Mouse (Mus musculus): ENCODE data around the gene Gfod1. TPM values are rescaled to one million over a fixed set of nuclear protein-coding genes. Genes with fewer than 3 reads are reported as not detected.

The Gfod1 gene
- polyA plus RNA-seq, 2 experiments, result 1.6 to 2.8 TPM

DNA sequence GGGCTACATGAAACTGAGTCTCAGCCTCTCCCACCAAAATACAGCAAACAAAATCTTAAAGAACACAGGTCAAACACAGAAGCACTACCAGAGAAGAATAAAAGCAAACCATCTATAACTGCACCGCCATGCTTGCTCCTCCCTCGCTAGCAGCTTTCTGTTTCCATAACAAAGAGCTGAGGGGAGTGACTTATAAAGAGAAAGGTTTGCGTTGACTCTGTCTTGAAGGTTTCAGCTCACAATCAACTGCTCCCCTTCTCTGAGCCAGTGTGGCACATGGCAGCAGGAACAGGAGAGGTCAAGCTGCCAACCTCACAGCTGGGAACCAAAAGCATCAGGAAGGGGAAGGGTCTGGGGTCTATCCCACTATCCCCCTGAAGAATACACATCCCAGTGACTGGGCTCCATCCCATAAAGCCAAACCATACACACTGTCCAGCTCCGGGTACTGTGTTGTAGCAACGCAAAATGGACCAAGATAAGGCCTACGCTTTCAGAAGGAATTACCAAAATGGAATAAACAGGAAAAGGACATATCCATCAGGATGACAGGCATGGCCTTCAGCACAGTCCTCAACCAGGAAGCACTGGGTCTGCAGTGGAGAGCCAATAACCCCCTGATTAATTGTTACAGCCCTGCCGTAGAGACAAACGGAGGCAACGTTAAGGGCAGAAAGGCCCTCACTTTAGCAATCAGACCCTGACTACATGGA lies 87.8 kb downstream of the Gfod1 start:
- Histone ChIP-seq H3K4me1 (ENCODE audit: control insufficient read depth, insufficient read depth, low read length) (peaks cover 24% of the 10 kb centered on the region), H3K27ac (replicated peaks; ENCODE audit: low read depth, low read length) (no peak overlapping the region), H3K4me3 (replicated peaks; ENCODE audit: low read length) (no peak overlapping the region), H3K9ac (ENCODE audit: low read depth, low read length, severe bottlenecking) (no peak overlapping the region), H3K4me2 (replicated peaks; ENCODE audit: low read depth, low read length, severe bottlenecking) (no peak overlapping the region), H3K36me3 (ENCODE audit: control insufficient read depth, insufficient read depth, low read length) (no peaks in the 10 kb centered on the region), H3K9me3 (ENCODE audit: control insufficient read depth, low read length) (no peaks in the 10 kb centered on the region), H3K27me3 (ENCODE audit: control insufficient read depth, insufficient read depth, low read length) (no peaks in the 10 kb centered on the region)
- 78% methylated on average over 9 of the region's 9 CpGs for WGBS
- no peak for ATAC-seq (ENCODE audit: low FRiP score, low read depth)
- TF ChIP-seq POLR2A (IDR thresholded peaks at IDR 0.05; ENCODE audit: borderline replicate concordance, extremely low read depth, insufficient read depth, insufficient read length), result no peak
- no peak for DNase-seq (ENCODE audit: low spot score)

DNA sequence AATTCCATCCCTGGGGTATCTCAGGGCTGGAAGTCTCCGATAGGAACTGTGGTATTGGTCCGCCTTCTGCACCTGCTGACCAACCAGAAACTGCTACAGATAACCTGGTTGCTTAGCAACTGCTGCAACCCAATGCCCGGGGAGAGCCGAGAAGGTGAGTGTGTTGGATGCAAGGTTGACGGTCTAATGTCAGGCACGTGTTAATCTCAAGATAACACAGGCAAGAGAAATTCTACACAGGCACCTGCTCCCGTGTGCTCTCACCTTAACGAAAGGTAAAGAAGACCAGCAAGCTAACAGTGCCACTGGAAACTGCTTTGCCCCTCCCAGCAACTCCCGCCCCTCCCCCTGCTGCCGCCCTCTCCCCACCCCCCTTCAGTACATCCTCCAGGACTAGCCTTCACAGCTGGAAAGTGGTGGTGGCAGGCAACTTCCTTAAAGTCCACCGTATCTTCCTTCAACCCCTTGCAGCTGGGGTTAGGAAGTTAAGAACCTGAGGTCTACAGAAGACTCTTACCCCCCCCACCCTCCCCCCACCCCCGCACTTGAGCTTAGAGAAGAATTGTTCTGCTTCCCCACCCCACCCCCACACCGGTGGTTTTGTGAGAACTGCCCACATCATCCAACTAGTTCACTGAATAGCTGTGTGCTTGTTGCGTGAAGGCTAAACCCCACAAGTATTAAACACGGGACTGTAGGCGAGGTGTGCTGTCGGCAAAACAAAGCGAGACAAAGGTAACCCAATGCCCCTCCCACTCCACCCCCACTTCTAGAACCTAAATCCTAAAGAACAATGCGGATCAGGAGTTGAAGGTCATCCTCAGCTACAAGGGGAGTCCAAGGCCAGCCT lies 88.6 kb downstream of the Gfod1 start:
- no peak for ATAC-seq (ENCODE audit: low FRiP score, low read depth)
- Histone ChIP-seq H3K9me3 (ENCODE audit: control insufficient read depth, low read length) (no peaks in the 10 kb centered on the region), H3K27ac (replicated peaks; ENCODE audit: low read depth, low read length) (no peak overlapping the region), H3K4me2 (replicated peaks; ENCODE audit: low read depth, low read length, severe bottlenecking) (no peak overlapping the region), H3K4me3 (replicated peaks; ENCODE audit: low read length) (no peak overlapping the region), H3K36me3 (ENCODE audit: control insufficient read depth, insufficient read depth, low read length) (no peaks in the 10 kb centered on the region), H3K27me3 (ENCODE audit: control insufficient read depth, insufficient read depth, low read length) (no peaks in the 10 kb centered on the region), H3K9ac (ENCODE audit: low read depth, low read length, severe bottlenecking) (no peak overlapping the region), H3K4me1 (ENCODE audit: control insufficient read depth, insufficient read depth, low read length) (peaks cover 19% of the 10 kb centered on the region)
- no peak for TF ChIP-seq POLR2A (IDR thresholded peaks at IDR 0.05; ENCODE audit: borderline replicate concordance, extremely low read depth, insufficient read depth, insufficient read length)
- WGBS, result 22% methylated on average over 19 of the region's 19 CpGs
- DNase-seq (ENCODE audit: low spot score), result no peak

DNA sequence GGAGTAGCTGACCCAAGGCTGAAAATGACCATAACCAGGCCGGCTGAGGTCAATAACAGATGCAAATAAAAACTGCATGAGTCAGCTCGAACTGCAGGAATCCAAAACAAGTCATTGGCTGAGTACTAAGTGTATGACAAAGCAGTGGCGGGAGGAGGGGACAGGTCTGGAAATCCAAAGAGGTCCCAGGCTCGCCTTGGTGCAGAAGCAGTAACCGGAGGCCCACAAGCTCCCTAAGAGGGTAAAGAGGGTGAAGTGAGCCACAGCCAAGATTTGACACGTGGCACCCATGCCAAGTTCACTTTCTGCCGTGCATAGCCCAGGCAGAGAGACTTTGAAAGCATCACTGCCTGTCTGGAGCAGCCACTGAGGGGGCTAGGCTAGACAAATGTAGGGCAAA lies 91.6 kb downstream of the Gfod1 start:
- Histone ChIP-seq H3K27ac (replicated peaks; ENCODE audit: low read depth, low read length) (no peak overlapping the region), H3K4me3 (replicated peaks; ENCODE audit: low read length) (no peak overlapping the region), H3K36me3 (ENCODE audit: control insufficient read depth, insufficient read depth, low read length) (no peaks in the 10 kb centered on the region), H3K9me3 (ENCODE audit: control insufficient read depth, low read length) (no peaks in the 10 kb centered on the region), H3K4me1 (ENCODE audit: control insufficient read depth, insufficient read depth, low read length) (peaks cover 12% of the 10 kb centered on the region), H3K9ac (ENCODE audit: low read depth, low read length, severe bottlenecking) (no peak overlapping the region), H3K4me2 (replicated peaks; ENCODE audit: low read depth, low read length, severe bottlenecking) (no peak overlapping the region), H3K27me3 (ENCODE audit: control insufficient read depth, insufficient read depth, low read length) (no peaks in the 10 kb centered on the region)
- ATAC-seq (ENCODE audit: low FRiP score, low read depth) (no peak), DNase-seq (ENCODE audit: low spot score) (no peak)
- 38% methylated on average over 7 of the region's 7 CpGs for WGBS
- TF ChIP-seq POLR2A (IDR thresholded peaks at IDR 0.05; ENCODE audit: borderline replicate concordance, extremely low read depth, insufficient read depth, insufficient read length), result no peak

GRCm38 (mm10) chr13:43210956-43211355 lies 93.0 kb downstream of the Gfod1 start:
- peaks cover 12% of the 10 kb centered on the region for H3K4me1 ChIP-seq (ENCODE audit: control insufficient read depth, insufficient read depth, low read length)
- no peaks in the 10 kb centered on the region for H3K27me3 ChIP-seq (ENCODE audit: control insufficient read depth, insufficient read depth, low read length)
- no peak for TF ChIP-seq POLR2A (IDR thresholded peaks at IDR 0.05; ENCODE audit: borderline replicate concordance, extremely low read depth, insufficient read depth, insufficient read length)
- no peak overlapping the region for H3K4me3 ChIP-seq (replicated peaks; ENCODE audit: low read length)
- H3K9me3 ChIP-seq (ENCODE audit: control insufficient read depth, low read length), result no peaks in the 10 kb centered on the region
- H3K36me3 ChIP-seq (ENCODE audit: control insufficient read depth, insufficient read depth, low read length), result no peaks in the 10 kb centered on the region
- H3K27ac ChIP-seq (replicated peaks; ENCODE audit: low read depth, low read length), result no peak overlapping the region
- no peak overlapping the region for H3K4me2 ChIP-seq (replicated peaks; ENCODE audit: low read depth, low read length, severe bottlenecking)
- no peak for DNase-seq (ENCODE audit: low spot score)
- ATAC-seq (ENCODE audit: low FRiP score, low read depth), result no peak
- H3K9ac ChIP-seq (ENCODE audit: low read depth, low read length, severe bottlenecking), result no peak overlapping the region
- whole genome bisulfite sequencing, result 81% methylated on average over 5 of the region's 5 CpGs

GRCm38 (mm10) chr13:43209560-43209959 lies 94.4 kb downstream of the Gfod1 start:
- 81% methylated on average over 5 of the region's 5 CpGs for WGBS
- Histone ChIP-seq H3K4me3 (replicated peaks; ENCODE audit: low read length) (no peak overlapping the region), H3K27ac (replicated peaks; ENCODE audit: low read depth, low read length) (no peak overlapping the region), H3K9me3 (ENCODE audit: control insufficient read depth, low read length) (no peaks in the 10 kb centered on the region), H3K27me3 (ENCODE audit: control insufficient read depth, insufficient read depth, low read length) (no peaks in the 10 kb centered on the region), H3K9ac (ENCODE audit: low read depth, low read length, severe bottlenecking) (no peak overlapping the region), H3K4me2 (replicated peaks; ENCODE audit: low read depth, low read length, severe bottlenecking) (no peak overlapping the region), H3K4me1 (ENCODE audit: control insufficient read depth, insufficient read depth, low read length) (peaks cover 7% of the 10 kb centered on the region), H3K36me3 (ENCODE audit: control insufficient read depth, insufficient read depth, low read length) (no peaks in the 10 kb centered on the region)
- DNase-seq (ENCODE audit: low spot score) (no peak), ATAC-seq (ENCODE audit: low FRiP score, low read depth) (no peak)
- TF ChIP-seq POLR2A (IDR thresholded peaks at IDR 0.05; ENCODE audit: borderline replicate concordance, extremely low read depth, insufficient read depth, insufficient read length), result no peak

Measured in limb, embryonic 14.5 days (tissue).